In the genomic region with DNA sequence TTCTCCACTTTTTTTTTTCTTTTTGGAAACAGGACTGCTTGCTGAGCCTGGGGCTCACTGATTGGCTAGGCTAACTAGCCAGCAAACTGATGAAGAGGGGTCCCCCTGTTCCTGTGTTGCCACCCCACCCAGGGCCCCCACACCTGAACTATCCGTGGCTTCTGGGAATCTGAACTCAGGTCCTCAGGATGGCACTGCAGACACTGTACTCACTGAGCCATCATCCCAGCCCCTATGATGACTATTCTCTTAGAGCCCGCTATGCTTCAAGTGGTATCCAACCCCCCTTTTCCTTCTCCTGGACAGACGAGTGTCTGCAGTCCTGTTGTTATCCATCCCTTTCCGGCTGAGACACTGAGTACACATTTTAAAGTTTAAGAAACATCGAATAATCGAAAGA, we compare ENCODE assay signal across 13 mouse cellular contexts.
A peak's percentile ranks its signal among the peaks of the same experiment; 100 is the strongest.
DNase-seq lines count a peak whose midpoint lies in the region; ATAC-seq and TF ChIP-seq lines count a peak whose summit lies in the region.
"Had no signal": no experiment of that assay in that cellular context is flagged by ENCODE, and none has a peak within 500 bp of the region (broad histone marks: within the 10 kb centered on the region; RNA-seq: fewer than 3 reads in every experiment).

No protein-coding gene starts in this region.

- TF ChIP-seq CTCF in stomach, postnatal 0 days (IDR thresholded peaks at IDR 0.05; ENCODE audit: low read depth): no peak

- H3K36me3 ChIP-seq in heart, embryonic 11.5 days (ENCODE audit: control insufficient read depth, insufficient read depth, low read length): no peaks in the 10 kb centered on the region
- no peaks in the 10 kb centered on the region for H3K36me3 ChIP-seq in stomach, embryonic 14.5 days (ENCODE audit: control insufficient read depth, insufficient read depth, low read length)
- no peaks in the 10 kb centered on the region for H3K36me3 ChIP-seq in stomach, postnatal 0 days (ENCODE audit: control insufficient read depth, insufficient read depth, low read length)
- H3K36me3 ChIP-seq in limb, embryonic 10.5 days: no peaks in the 10 kb centered on the region
- H3K36me3 ChIP-seq: hindbrain, embryonic 13.5 days; liver, embryonic 13.5 days; midbrain, embryonic 12.5 days had no signal

- H3K4me3 ChIP-seq in heart, embryonic 11.5 days (ENCODE audit: low read depth, low read length): no peak overlapping the region
- H3K4me3 ChIP-seq in stomach, embryonic 14.5 days (ENCODE audit: low read depth, low read length): no peak overlapping the region
- no peak overlapping the region for H3K4me3 ChIP-seq in stomach, postnatal 0 days (ENCODE audit: low read depth, low read length)
- H3K4me3 ChIP-seq in limb, embryonic 10.5 days: 0 out of 2 replicates have a peak overlapping the region, but pooled peaks have one; percentile 27
- H3K4me3 ChIP-seq: hindbrain, embryonic 13.5 days; liver, embryonic 13.5 days; midbrain, embryonic 12.5 days had no signal

- 55% methylated on average over 6 of the region's 6 CpGs for WGBS in heart, embryonic 11.5 days (ENCODE audit: insufficient replicate concordance)
- WGBS in stomach, embryonic 14.5 days: 57% methylated on average over 6 of the region's 6 CpGs
- 62% methylated on average over 6 of the region's 6 CpGs for WGBS in stomach, postnatal 0 days
- 68% methylated on average over 6 of the region's 6 CpGs for WGBS in limb, embryonic 10.5 days

- DNase-seq in heart, postnatal 25 days (ENCODE audit: low spot score): no peak
- no peak for DNase-seq in stomach, postnatal 0 days (ENCODE audit: low spot score)
- no peak for DNase-seq in limb, embryonic 10.5 days (ENCODE audit: low spot score)
- DNase-seq in natural killer cell, adult 2 months (ENCODE audit: low spot score in 2 of 2): no peak
- DNase-seq in right cerebral cortex, adult 2 months (ENCODE audit: low spot score in 2 of 2): no peak
- DNase-seq: cerebellum, postnatal 10 days; liver, embryonic 13.5 days; right cerebral cortex, postnatal 4 days had no signal

- H3K4me2 ChIP-seq in heart, embryonic 11.5 days: peak overlapping the region; percentile 32
- H3K4me2 ChIP-seq in stomach, embryonic 14.5 days (replicated peaks; ENCODE audit: low read depth, low read length): peak overlapping the region; percentile 10; the same call in 1 of the 2 replicates
- H3K4me2 ChIP-seq in stomach, postnatal 0 days (replicated peaks; ENCODE audit: low read depth): no peak overlapping the region
- H3K4me2 ChIP-seq: hindbrain, embryonic 13.5 days; liver, embryonic 13.5 days; midbrain, embryonic 12.5 days had no signal

- no peak overlapping the region for H3K9ac ChIP-seq in heart, embryonic 11.5 days (ENCODE audit: low read depth, low read length)
- no peak overlapping the region for H3K9ac ChIP-seq in stomach, embryonic 14.5 days (replicated peaks; ENCODE audit: low read depth, low read length)
- no peak overlapping the region for H3K9ac ChIP-seq in stomach, postnatal 0 days (ENCODE audit: low read length)
- H3K9ac ChIP-seq: hindbrain, embryonic 13.5 days; liver, embryonic 13.5 days; midbrain, embryonic 12.5 days had no signal

- no peak for TF ChIP-seq EP300 in stomach, postnatal 0 days (optimal IDR thresholded peaks at IDR 0.05)

- no peaks in the 10 kb centered on the region for H3K9me3 ChIP-seq in heart, embryonic 11.5 days (replicated peaks; ENCODE audit: control insufficient read depth, low read length)
- no peaks in the 10 kb centered on the region for H3K9me3 ChIP-seq in stomach, embryonic 14.5 days (ENCODE audit: control insufficient read depth, low read depth, low read length)
- no peaks in the 10 kb centered on the region for H3K9me3 ChIP-seq in stomach, postnatal 0 days (ENCODE audit: control insufficient read depth, low read length)
- H3K9me3 ChIP-seq in limb, embryonic 10.5 days (replicated peaks): no peaks in the 10 kb centered on the region
- H3K9me3 ChIP-seq: hindbrain, embryonic 13.5 days; liver, embryonic 13.5 days; midbrain, embryonic 12.5 days had no signal

- no peak for ATAC-seq in heart, embryonic 11.5 days (replicated peaks; ENCODE audit: insufficient number of reproducible peaks, low FRiP score, low TSS enrichment)
- 0 out of 2 replicates have a peak, but pooled peaks have one; percentile 6 for ATAC-seq in stomach, embryonic 14.5 days (ENCODE audit: insufficient number of reproducible peaks, insufficient read depth, low FRiP score, low read depth)
- ATAC-seq in stomach, postnatal 0 days (ENCODE audit: low FRiP score, low TSS enrichment): no peak
- ATAC-seq: forebrain, embryonic 14.5 days had no signal

- intact Hi-C loops in heart, postnatal 25 days (cut with DNase I): no loop called here

- H3K27me3 ChIP-seq in heart, embryonic 11.5 days (ENCODE audit: control insufficient read depth, insufficient read depth, low read length): no peaks in the 10 kb centered on the region
- no peaks in the 10 kb centered on the region for H3K27me3 ChIP-seq in stomach, embryonic 14.5 days (ENCODE audit: control insufficient read depth, insufficient read depth, low read length)
- no peaks in the 10 kb centered on the region for H3K27me3 ChIP-seq in stomach, postnatal 0 days (ENCODE audit: control insufficient read depth, insufficient read depth, low read length)
- no peaks in the 10 kb centered on the region for H3K27me3 ChIP-seq in limb, embryonic 10.5 days (ENCODE audit: low read depth, poor library complexity, severe bottlenecking)
- H3K27me3 ChIP-seq: liver, embryonic 13.5 days had no signal

- H3K4me1 ChIP-seq in heart, embryonic 11.5 days (ENCODE audit: control insufficient read depth, insufficient read depth, low read length): peaks cover 32% of the 10 kb centered on the region
- H3K4me1 ChIP-seq in stomach, embryonic 14.5 days (ENCODE audit: control insufficient read depth, insufficient read depth, low read length): peaks cover 19% of the 10 kb centered on the region
- H3K4me1 ChIP-seq in stomach, postnatal 0 days (replicated peaks; ENCODE audit: control insufficient read depth, insufficient read depth): no peaks in the 10 kb centered on the region
- peaks cover 48% of the 10 kb centered on the region for H3K4me1 ChIP-seq in limb, embryonic 10.5 days
- H3K4me1 ChIP-seq: liver, embryonic 13.5 days had no signal

- peak overlapping the region; percentile 81 for H3K27ac ChIP-seq in heart, embryonic 11.5 days (ENCODE audit: low read depth, low read length)
- H3K27ac ChIP-seq in stomach, embryonic 14.5 days (ENCODE audit: low read length): peak overlapping the region; percentile 45; the same call in 1 of the 2 replicates
- no peak overlapping the region for H3K27ac ChIP-seq in stomach, postnatal 0 days (replicated peaks)
- peak overlapping the region; percentile 73 for H3K27ac ChIP-seq in limb, embryonic 10.5 days
- H3K27ac ChIP-seq: hindbrain, embryonic 13.5 days; liver, embryonic 13.5 days; midbrain, embryonic 12.5 days had no signal
